Mouse (Mus musculus): Measurements from ENCODE around the gene Cenpv. TPM values are rescaled to one million over a fixed set of nuclear protein-coding genes. Genes with fewer than 3 reads are reported as not detected.
"Not testable (repeated sequence)": the region's sequence is repeated elsewhere in the genome, so short reads cannot be mapped to it uniquely, and the experiment has no call there.

Gene Cenpv
- total and polyA plus RNA-seq, 3 experiments = 44.1 to 46.8 (median 45.8) TPM

GRCm38 (mm10) chr11:62508816-62509215, 30.2 kb downstream of the Cenpv start:
- not testable (repeated sequence) for DNase-seq

GRCm38 (mm10) chr11:62508365-62508764, 30.7 kb downstream of the Cenpv start:
- not testable (repeated sequence) for DNase-seq

DNA sequence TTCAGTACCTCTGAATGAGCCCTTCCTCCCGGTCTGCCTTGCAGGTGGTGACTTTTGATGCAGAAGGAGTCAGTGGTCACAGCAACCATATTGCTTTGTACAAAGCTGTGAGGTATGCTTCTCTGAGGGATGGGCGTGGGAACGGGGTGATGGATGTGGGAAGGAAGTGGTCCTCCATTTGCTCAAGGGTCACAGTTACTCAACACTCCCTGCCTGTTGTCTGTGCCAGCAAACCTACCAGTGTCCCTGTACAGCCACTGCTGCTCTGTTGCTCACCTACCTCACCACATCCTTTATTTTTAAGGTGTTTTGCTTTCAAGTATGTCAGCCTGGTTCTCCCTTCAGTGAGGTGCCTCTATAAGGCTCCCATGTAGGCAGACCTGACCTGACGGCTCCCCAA, 31.4 kb downstream of the Cenpv start:
- no peak for DNase-seq

GRCm38 (mm10) chr11:62500529-62500928, 38.5 kb downstream of the Cenpv start:
- DNase-seq = no peak

DNA sequence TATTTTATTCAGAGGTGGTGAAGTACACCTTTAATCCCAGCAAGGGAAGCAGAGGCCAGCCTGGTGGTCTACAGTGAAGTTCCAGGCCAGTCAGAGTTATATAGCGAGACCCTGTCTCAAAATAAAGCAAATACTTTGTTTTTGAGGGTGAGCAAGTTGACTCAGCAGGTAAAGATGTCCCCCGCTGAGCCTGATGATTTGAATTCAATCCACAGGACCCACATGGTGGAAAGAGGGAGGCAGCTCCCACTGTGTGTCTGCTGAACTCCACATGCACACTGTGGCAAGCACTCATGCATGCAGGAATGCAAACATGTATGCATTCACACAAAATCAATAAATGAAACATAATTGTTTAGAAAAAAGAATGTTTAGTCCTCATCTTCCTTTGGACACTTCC, 40.3 kb downstream of the Cenpv start:
- DNase-seq = no peak

DNA sequence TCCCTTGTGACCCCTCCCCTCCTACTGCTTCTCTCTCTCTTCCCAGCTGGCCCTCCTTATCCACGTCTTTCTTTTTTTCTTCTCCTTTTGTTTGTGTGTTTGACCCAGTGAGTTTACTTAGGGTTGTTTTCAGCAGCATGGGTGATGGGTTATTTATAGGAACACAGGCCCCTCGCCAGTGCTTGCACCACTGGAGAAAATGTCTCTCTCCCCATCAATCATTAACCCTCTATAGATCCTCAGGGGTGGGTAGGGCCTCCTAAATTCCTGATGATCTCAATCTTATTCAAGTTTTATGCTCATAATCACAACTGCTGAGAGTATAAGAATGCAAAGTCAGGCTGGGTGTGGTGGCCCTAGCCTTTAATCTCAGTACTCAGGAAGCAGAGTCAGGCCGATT, 41.9 kb downstream of the Cenpv start:
- DNase-seq = no peak

DNA sequence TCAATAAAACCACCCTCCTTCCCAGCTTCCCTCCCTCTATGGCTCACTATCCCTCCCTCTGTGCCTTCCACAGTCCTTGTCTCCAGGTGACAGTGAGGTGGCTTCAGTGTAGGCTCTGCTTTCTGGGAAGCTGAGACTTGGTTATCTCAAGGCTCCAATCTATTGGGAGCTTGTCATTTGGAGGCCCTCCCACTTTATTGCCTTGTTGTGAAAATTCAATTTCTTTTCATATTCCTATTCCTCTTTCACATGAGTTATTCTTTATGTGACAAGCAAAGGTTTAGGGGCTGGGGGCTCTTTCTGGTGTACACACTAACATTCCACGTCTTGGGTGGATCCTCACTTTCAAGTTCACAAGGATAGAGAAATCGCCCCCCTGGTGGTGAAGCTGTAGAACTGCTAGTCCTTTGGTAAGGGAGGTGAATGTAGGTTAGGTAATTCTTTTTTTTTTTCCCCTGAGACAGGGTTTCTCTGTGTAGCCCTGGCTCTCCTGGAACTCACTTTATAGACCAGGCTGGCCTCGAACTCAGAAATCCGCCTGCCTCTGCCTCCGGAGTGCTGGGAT, 42.8 kb downstream of the Cenpv start:
- DNase-seq = peak; percentile 37

DNA sequence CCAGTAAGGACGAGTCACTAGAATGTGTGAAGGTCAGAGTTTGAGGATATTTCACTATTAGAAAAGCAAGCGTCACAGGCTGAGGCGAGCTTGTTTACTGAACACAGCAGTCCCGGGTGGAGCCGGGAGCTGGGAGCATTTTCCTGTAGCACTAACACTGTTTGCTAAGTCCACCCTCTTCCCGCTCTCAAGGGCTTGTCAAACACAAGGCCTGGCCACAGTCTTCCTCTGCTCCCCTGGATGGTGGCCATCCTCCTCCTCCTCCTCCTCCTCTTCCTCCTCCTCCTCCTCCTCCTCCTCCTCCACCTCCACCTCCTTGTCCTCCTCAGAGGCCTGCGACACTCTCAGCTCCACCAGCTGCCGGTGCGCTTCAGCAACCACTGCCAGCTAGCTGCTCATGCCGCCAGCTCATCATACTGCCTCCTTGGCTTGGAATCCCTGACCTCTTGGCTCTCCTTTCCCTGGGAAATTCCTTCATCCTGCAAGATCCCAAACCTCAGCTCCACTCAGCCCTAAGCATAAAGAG, 43.7 kb downstream of the Cenpv start:
- peak; percentile 76 for DNase-seq

DNA sequence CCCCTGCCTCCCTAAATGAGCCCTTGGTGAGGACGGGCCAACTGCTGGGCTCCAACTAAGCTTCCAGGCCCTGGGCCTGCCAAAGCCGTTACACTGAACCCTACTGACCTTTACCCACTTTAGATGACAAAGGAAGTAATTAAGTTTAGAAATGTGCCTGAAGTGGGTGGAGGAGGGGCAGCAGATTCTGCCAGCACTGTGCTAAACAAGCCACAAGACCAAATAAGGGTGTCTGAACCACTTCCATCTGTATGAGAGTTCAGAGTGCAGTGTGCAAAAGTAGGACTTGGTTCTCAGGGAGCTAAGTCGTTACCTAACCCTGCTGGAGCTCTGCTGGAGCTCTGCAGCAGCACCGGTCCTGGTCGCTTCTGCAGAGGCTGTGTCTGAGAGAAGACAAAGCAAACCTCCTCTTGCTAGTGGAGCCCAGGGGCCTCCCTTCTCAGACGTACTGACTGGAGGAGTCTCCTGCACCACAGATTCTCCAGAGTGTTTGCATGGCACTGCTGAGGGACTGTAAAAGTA, 44.2 kb downstream of the Cenpv start:
- DNase-seq = peak; percentile 76

GRCm38 (mm10) chr11:62493701-62494100, 45.4 kb downstream of the Cenpv start:
- no peak for DNase-seq

DNA sequence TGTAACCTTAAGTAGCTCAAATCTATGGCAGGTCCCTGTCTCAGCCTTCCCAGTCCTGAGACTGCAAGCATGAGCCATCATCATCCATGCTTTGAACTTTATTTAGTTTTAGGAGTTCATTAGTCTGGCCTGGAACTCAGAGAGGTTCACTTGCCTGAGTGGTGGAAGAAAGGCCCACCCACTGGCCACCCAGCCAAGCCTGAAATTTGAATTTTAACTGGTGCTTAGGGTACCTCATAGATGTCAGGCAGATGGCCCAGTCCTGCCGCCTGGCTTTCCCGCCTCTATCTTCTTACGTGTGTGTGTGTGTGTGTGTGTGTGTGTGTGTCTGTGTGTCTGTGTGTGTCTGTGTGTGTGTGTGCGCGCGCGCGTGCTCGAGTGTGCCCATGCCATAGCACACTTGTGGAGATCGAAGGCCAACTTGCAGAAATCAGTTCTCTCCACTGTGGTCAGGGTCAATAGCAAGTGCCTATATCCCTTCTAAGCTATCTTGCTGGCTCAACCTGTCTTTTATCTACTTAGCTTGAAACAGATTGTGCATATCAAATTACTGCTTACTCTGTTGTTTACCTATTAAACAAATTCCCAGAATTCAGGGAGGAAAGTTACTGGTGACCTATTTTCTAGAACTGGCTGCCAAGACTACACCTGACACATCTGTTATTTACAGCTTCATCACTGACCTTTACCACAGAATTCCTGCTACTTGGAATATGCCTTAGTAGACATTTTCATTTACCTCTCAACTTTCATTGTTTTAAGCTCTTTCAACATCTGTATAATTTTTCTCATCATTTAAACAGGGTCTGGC, 51.3 kb downstream of the Cenpv start:
- no peak for DNase-seq

DNA sequence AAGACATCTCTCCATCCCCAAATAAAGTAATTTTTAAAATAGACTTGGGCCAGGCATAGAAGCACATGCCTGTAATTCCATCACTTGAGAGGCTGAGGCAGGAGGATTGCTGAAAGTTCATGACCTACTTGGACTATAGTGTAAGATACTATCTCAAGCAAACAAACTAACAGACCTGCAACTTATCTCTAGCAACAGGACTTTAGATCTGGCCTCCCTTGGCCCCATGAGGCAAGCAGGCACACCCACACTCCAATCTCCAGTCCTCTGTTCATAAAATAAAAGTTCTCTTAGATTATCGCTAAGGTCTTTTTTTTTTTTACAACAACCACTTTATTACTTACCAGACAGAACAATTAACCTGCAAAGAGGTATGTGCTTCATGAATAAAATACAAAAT, 52.1 kb downstream of the Cenpv start:
- no peak for DNase-seq

DNA sequence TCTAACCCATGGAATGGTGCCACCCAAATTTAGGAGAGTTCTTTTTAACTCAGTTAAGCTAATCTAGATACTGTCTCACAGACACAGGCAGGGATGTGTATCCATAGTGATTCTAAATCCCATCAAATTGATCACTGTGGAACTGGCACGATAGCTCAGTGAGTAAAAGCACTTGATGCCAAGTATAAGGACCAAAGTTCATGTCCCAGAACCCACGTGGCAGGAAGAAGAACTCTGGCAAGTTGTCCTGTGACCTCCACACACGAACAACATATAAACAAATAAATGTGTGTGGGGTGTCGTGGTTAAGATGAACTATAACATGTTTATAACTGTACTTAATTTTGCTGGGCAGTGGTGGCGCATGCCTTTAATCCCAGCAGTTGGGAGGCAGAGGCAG, 59.5 kb downstream of the Cenpv start:
- no peak for DNase-seq

DNA sequence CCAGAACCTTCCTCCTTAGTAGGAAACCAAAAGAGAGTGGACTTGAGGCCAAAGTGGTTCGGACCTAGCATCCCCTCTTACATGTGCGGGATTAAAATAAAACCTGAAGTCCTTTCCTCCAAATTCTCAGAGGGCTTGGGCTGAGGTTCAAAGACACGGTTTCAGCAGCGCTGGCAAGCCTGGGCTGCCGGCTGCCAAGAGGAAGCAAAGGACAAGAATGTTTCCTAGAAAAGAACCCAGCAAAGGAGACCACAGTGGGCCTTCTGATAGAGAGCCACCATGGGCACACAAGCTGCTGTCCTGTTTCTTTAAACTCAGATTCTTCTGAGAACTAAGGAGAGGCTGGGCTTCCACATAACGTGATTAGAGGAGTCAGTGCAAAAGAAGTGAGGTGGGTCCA, 60.1 kb downstream of the Cenpv start:
- peak; percentile 41 for DNase-seq

DNA sequence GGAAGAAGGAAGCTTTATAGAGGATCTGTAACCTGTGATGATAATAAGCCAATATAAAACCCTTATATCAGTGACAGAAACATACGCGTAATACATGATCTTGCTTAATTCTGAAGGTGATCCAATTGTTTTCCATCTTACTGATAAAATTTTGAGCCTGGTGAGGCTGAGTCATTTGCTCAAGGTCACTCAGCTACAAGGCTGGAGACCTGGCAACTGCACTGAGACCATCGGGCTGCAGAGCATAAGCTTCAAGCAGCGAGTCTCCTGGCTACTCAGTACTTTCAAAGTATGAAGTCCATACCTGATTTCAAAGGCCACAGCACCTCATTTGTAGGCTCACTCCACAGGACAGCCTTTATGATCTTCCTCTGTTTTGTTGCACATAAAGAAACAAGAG, 62.9 kb downstream of the Cenpv start:
- peak; percentile 83 for DNase-seq

Other genes with a start within 250 kb of the Cenpv start
- 1 to 10 TPM; 9.5 to 10.0 TPM for gene Pigl, start 80.8 kb downstream of the Cenpv start, total RNA-seq (2021)
- gene Pigl, start 80.8 kb downstream of the Cenpv start, polyA plus RNA-seq (2012; rRNA removed) = 6.0 and 6.8 TPM in 2 replicates
- 100 to 1,000 TPM; 167 to 268 TPM for gene Ncor1, start 80.7 kb downstream of the Cenpv start, total RNA-seq (2021)
- 53.4 and 59.5 TPM in 2 replicates for gene Ncor1, start 80.7 kb downstream of the Cenpv start, polyA plus RNA-seq (2012; rRNA removed)
- gene Ubb, start 11.9 kb upstream of the Cenpv start, total RNA-seq (2021) = 1,000 to 10,000 TPM; 1,385 to 1,758 TPM
- gene Ubb, start 11.9 kb upstream of the Cenpv start, polyA plus RNA-seq (2012; rRNA removed) = 1,114 and 1,206 TPM in 2 replicates
- gene Trpv2, start 35.2 kb upstream of the Cenpv start, total RNA-seq (2021) = 1 to 10 TPM; 2.7 to 4.2 TPM
- gene Trpv2, start 35.2 kb upstream of the Cenpv start, polyA plus RNA-seq (2012; rRNA removed) = 2.7 and 3.9 TPM in 2 replicates
- gene Lrrc75a, start 109.3 kb upstream of the Cenpv start, total RNA-seq (2021) = 10 to 100 TPM; 17.5 to 40.5 TPM
- gene Lrrc75a, start 109.3 kb upstream of the Cenpv start, polyA plus RNA-seq (2012; rRNA removed) = 46.9 and 73.5 TPM in 2 replicates
- 10 to 100 TPM; 34.5 to 47.3 TPM for gene Mmgt2, start 109.4 kb upstream of the Cenpv start, total RNA-seq (2021)
- gene Mmgt2, start 109.4 kb upstream of the Cenpv start, polyA plus RNA-seq (2012; rRNA removed) = 87.2 and 88.1 TPM in 2 replicates
- 1 to 10 TPM; 2.9 to 5.0 TPM for gene Zfp287, start 192.6 kb upstream of the Cenpv start, total RNA-seq (2021)
- 0.89 and 1.3 TPM in 2 replicates for gene Zfp287, start 192.6 kb upstream of the Cenpv start, polyA plus RNA-seq (2012; rRNA removed)
- not detected for gene Gm10428, start 213.8 kb upstream of the Cenpv start, total RNA-seq (2021)
- not detected in 2 replicates for gene Gm10428, start 213.8 kb upstream of the Cenpv start, polyA plus RNA-seq (2012; rRNA removed)